Comparison of ENCODE assay signal across 11 mouse cellular contexts in the genomic region with DNA sequence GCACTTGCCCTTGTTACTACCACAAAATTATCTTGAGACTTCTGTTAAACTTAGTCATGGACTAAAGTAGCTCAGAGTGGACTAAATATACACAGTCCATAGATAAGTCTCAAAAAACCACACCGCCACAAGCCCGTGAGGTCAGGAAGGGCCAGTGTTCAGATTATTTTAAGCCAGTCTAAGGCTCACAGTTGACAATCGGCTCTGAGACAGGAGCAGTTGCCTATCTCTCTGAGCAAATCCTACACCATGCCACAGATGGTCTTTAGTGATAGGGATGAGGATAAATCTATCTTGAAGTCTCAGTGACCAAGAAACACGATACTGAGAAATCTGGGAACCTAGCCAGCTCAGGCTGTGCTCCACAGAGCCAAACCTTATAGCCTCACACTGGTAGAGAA. TPM values are rescaled to one million over a fixed set of nuclear protein-coding genes. Genes with fewer than 3 reads are reported as not detected.
DNase-seq lines count a peak whose midpoint lies in the region; ATAC-seq and TF ChIP-seq lines count a peak whose summit lies in the region.
"Had no signal": no experiment of that assay in that cellular context is flagged by ENCODE, and none has a peak within 500 bp of the region (broad histone marks: within the 10 kb centered on the region; RNA-seq: fewer than 3 reads in every experiment).

No protein-coding gene starts in this region.

- no peak for TF ChIP-seq CTCF in heart, postnatal 0 days (IDR thresholded peaks at IDR 0.05; ENCODE audit: low read depth)

- H3K4me3 ChIP-seq in embryonic facial prominence, embryonic 14.5 days (ENCODE audit: low read depth, low read length), result no peak overlapping the region
- H3K4me3 ChIP-seq in embryonic facial prominence, embryonic 10.5 days, result no peak overlapping the region
- no peak overlapping the region for H3K4me3 ChIP-seq in heart, postnatal 0 days (ENCODE audit: low read depth, low read length)
- H3K4me3 ChIP-seq: midbrain, embryonic 15.5 days; neural tube, embryonic 15.5 days had no signal

- no peak overlapping the region for H3K4me2 ChIP-seq in embryonic facial prominence, embryonic 14.5 days (ENCODE audit: low read depth, low read length)
- H3K4me2 ChIP-seq in heart, postnatal 0 days (ENCODE audit: low read depth, low read length), result peak overlapping the region; percentile 35
- H3K4me2 ChIP-seq: midbrain, embryonic 15.5 days; neural tube, embryonic 15.5 days had no signal

- 0 out of 2 replicates have a peak, but pooled peaks cover 4% of the 10 kb centered on the region for H3K9me3 ChIP-seq in embryonic facial prominence, embryonic 14.5 days (ENCODE audit: control insufficient read depth, low read length)
- H3K9me3 ChIP-seq in embryonic facial prominence, embryonic 10.5 days, result no peaks in the 10 kb centered on the region
- H3K9me3 ChIP-seq in heart, postnatal 0 days (replicated peaks; ENCODE audit: control insufficient read depth, low read length), result no peaks in the 10 kb centered on the region; the same call in 1 of the 2 replicates
- H3K9me3 ChIP-seq: midbrain, embryonic 15.5 days; neural tube, embryonic 15.5 days had no signal

- no peak overlapping the region for H3K9ac ChIP-seq in embryonic facial prominence, embryonic 14.5 days (ENCODE audit: low read depth, low read length)
- H3K9ac ChIP-seq in heart, postnatal 0 days (replicated peaks; ENCODE audit: low read depth, low read length), result no peak overlapping the region
- H3K9ac ChIP-seq: midbrain, embryonic 15.5 days; neural tube, embryonic 15.5 days had no signal

- no peaks in the 10 kb centered on the region for H3K27me3 ChIP-seq in embryonic facial prominence, embryonic 14.5 days (replicated peaks; ENCODE audit: control insufficient read depth, insufficient read depth, low read length)
- no peaks in the 10 kb centered on the region; the same call in 1 of the 2 replicates for H3K27me3 ChIP-seq in embryonic facial prominence, embryonic 10.5 days (replicated peaks; ENCODE audit: low read depth, poor library complexity, severe bottlenecking)
- no peaks in the 10 kb centered on the region for H3K27me3 ChIP-seq in heart, postnatal 0 days (ENCODE audit: control insufficient read depth, insufficient read depth, low read length)
- H3K27me3 ChIP-seq: midbrain, embryonic 15.5 days; neural tube, embryonic 15.5 days had no signal

- no peaks in the 10 kb centered on the region for H3K36me3 ChIP-seq in embryonic facial prominence, embryonic 14.5 days (ENCODE audit: control insufficient read depth, insufficient read depth, low read length)
- no peaks in the 10 kb centered on the region for H3K36me3 ChIP-seq in embryonic facial prominence, embryonic 10.5 days (replicated peaks)
- no peaks in the 10 kb centered on the region for H3K36me3 ChIP-seq in heart, postnatal 0 days (replicated peaks; ENCODE audit: control insufficient read depth, insufficient read depth, low read length)
- H3K36me3 ChIP-seq: midbrain, embryonic 15.5 days; neural tube, embryonic 15.5 days had no signal

- no peak for ATAC-seq in embryonic facial prominence, embryonic 14.5 days (ENCODE audit: low read depth)
- ATAC-seq in heart, postnatal 0 days (ENCODE audit: insufficient read depth, low read depth), result peak; percentile 49
- ATAC-seq: midbrain, embryonic 15.5 days had no signal

- H3K27ac ChIP-seq in embryonic facial prominence, embryonic 14.5 days (replicated peaks; ENCODE audit: low read depth, low read length), result no peak overlapping the region
- no peak overlapping the region for H3K27ac ChIP-seq in embryonic facial prominence, embryonic 10.5 days (replicated peaks)
- H3K27ac ChIP-seq in heart, postnatal 0 days (ENCODE audit: low read depth), result peak overlapping the region; percentile 77
- H3K27ac ChIP-seq: midbrain, embryonic 15.5 days; neural tube, embryonic 15.5 days had no signal

- TF ChIP-seq EP300 in heart, postnatal 0 days (IDR thresholded peaks at IDR 0.05; ENCODE audit: low read depth), result no peak

- peaks cover 8% of the 10 kb centered on the region for H3K4me1 ChIP-seq in embryonic facial prominence, embryonic 14.5 days (ENCODE audit: control insufficient read depth, insufficient read depth, low read length)
- peaks cover 10% of the 10 kb centered on the region for H3K4me1 ChIP-seq in embryonic facial prominence, embryonic 10.5 days
- H3K4me1 ChIP-seq in heart, postnatal 0 days (ENCODE audit: control insufficient read depth, insufficient read depth), result 0 out of 2 replicates have a peak, but pooled peaks cover 13% of the 10 kb centered on the region

- peak; percentile 34 for DNase-seq in embryonic facial prominence, embryonic 14.5 days (ENCODE audit: low spot score)
- DNase-seq in embryonic facial prominence, embryonic 10.5 days (ENCODE audit: low spot score), result no peak
- peak; percentile 12 for DNase-seq in urinary bladder, postnatal 14 days (ENCODE audit: low spot score)
- no peak for DNase-seq in urinary bladder, postnatal 4 days (ENCODE audit: low spot score in 2 of 2)
- peak; percentile 70 for DNase-seq in heart, postnatal 0 days (ENCODE audit: low spot score)
- DNase-seq in gastrocnemius, adult 8-10 months (ENCODE audit: low spot score in 2 of 2), result no peak
- no peak for DNase-seq in gastrocnemius, adult 18-20 months (ENCODE audit: low spot score)
- no peak for DNase-seq in urinary bladder, postnatal 25 days (ENCODE audit: low spot score)
- DNase-seq: kidney, adult 2 months had no signal

- 80% methylated on average over 4 of the region's 4 CpGs for WGBS in embryonic facial prominence, embryonic 14.5 days
- WGBS in embryonic facial prominence, embryonic 10.5 days, result 88% methylated on average over 4 of the region's 4 CpGs
- WGBS in heart, postnatal 0 days, result 11% methylated on average over 4 of the region's 4 CpGs

RNA-seq across cellular contexts. Expression of a gene that starts 3.0 kb away (rescaled TPM):
- 103 and 104 TPM in 2 replicates for polyA plus RNA-seq in embryonic facial prominence, embryonic 14.5 days (2014; fragmentation: Nextera tagmentation; extraction: Ambion mirVana)
- 62.0 and 65.0 TPM in 2 replicates for polyA plus RNA-seq in embryonic facial prominence, embryonic 10.5 days (2016; fragmentation: Nextera tagmentation; extraction: Ambion mirVana)
- 30.5 and 41.9 TPM in 2 replicates for total RNA-seq in heart, postnatal 0 days (2014; rRNA removed; ENCODE audit: low replicate concordance)
- 37.1 and 38.2 TPM in 2 replicates for polyA plus RNA-seq in heart, postnatal 0 days (2015; fragmentation: Nextera tagmentation; extraction: Ambion mirVana)
- total RNA-seq in gastrocnemius, adult 8-10 months (2022), result 10 to 100 TPM; 31.4 to 34.4 (median 32.8) TPM
- 10 to 100 TPM; 30.5 to 35.0 TPM for total RNA-seq in gastrocnemius, adult 18-20 months (2021)

RNA-seq across cellular contexts. Expression of a gene that starts 38.0 kb away (rescaled TPM):
- polyA plus RNA-seq in embryonic facial prominence, embryonic 14.5 days (2014; fragmentation: Nextera tagmentation; extraction: Ambion mirVana), result 42.1 and 46.9 TPM in 2 replicates
- polyA plus RNA-seq in embryonic facial prominence, embryonic 10.5 days (2016; fragmentation: Nextera tagmentation; extraction: Ambion mirVana), result 97.9 and 109 TPM in 2 replicates
- 20.5 and 32.7 TPM in 2 replicates for total RNA-seq in heart, postnatal 0 days (2014; rRNA removed; ENCODE audit: low replicate concordance)
- polyA plus RNA-seq in heart, postnatal 0 days (2015; fragmentation: Nextera tagmentation; extraction: Ambion mirVana), result 16.0 TPM in 2 replicates
- total RNA-seq in gastrocnemius, adult 8-10 months (2022), result 1 to 10 TPM; 4.1 to 4.7 (median 4.2) TPM
- 1 to 10 TPM; 3.5 to 4.2 TPM for total RNA-seq in gastrocnemius, adult 18-20 months (2021)

Comparison
In these comparisons a context has a peak if more than half of its experiments do, and no peak if none do; other contexts are left out.
1. DNase-seq: peak in embryonic facial prominence, embryonic 14.5 days (single experiment), urinary bladder, postnatal 14 days (single experiment) and heart, postnatal 0 days (single experiment); none in embryonic facial prominence, embryonic 10.5 days (single experiment), urinary bladder, postnatal 4 days (0 of 2), gastrocnemius, adult 8-10 months (0 of 2), gastrocnemius, adult 18-20 months (single experiment) and urinary bladder, postnatal 25 days (single experiment).